Mouse (Mus musculus) liver, embryonic 15.5 days (tissue): ENCODE measurements at regions not wholly inside any gene's neighbourhood (a gene's known extent, or its start where the extent isn't known, plus 50 kb on each side); places are given as distances from the start of the nearest gene placed in this dataset.

Source experiments
- ATAC-seq: fragments of 200-750 bp; cut with Nextera tagmentation; 2 replicates; pipeline ENCODE4 v1.8.0; 2017; ENCODE audit warnings: moderate number of reproducible peaks, mild to moderate bottlenecking, moderate library complexity; ENCODE audit not compliant: insufficient read depth
- H3K27ac ChIP-seq: fragments of 300-500 bp; sonication (generic); replicated peaks from 2 replicates; pipeline ENCODE4 v1.5.1; 2015; ENCODE audit warnings: mild to moderate bottlenecking, inconsistent platforms
- H3K27me3 ChIP-seq: fragments of 300-500 bp; sonication (generic); 2 replicates; pipeline ENCODE4 v1.6.1; 2015; ENCODE audit warnings: mild to moderate bottlenecking, inconsistent platforms
- H3K36me3 ChIP-seq: fragments of 300-500 bp; sonication (generic); replicated peaks from 2 replicates; pipeline ENCODE4 v1.6.1; 2015; ENCODE audit warnings: moderate library complexity, mild to moderate bottlenecking, inconsistent platforms
- H3K4me1 ChIP-seq: fragments of 300-500 bp; sonication (generic); replicated peaks from 2 replicates; pipeline ENCODE4 v1.6.1; 2015; ENCODE audit warnings: inconsistent platforms
- H3K4me2 ChIP-seq: fragments of 300-500 bp; sonication (generic); 2 replicates; pipeline ENCODE4 v1.6.1; 2015; ENCODE audit warnings: moderate library complexity, mild to moderate bottlenecking, inconsistent platforms
- H3K4me3 ChIP-seq: fragments of 300-500 bp; sonication (generic); replicated peaks from 2 replicates; pipeline ENCODE4 v1.5.1; 2015; ENCODE audit warnings: mild to moderate bottlenecking, inconsistent platforms
- H3K9ac ChIP-seq: fragments of 300-500 bp; sonication (generic); 2 replicates; pipeline ENCODE4 v1.6.1; 2015; ENCODE audit warnings: moderate library complexity, mild to moderate bottlenecking, inconsistent platforms
- H3K9me3 ChIP-seq: fragments of 300-500 bp; sonication (generic); replicated peaks from 2 replicates; pipeline ENCODE4 v1.6.1; 2016; ENCODE audit warnings: inconsistent platforms
- WGBS: fragments of 180-500 bp; shearing (Covaris S2); methylation state at CpG from one replicate; pipeline ENCODE4 v1.1.7; 2015; ENCODE audit warnings: mixed read lengths; ENCODE audit not compliant: insufficient replicate concordance; 5-methylcytosine and 5-hydroxymethylcytosine counted together

DNA sequence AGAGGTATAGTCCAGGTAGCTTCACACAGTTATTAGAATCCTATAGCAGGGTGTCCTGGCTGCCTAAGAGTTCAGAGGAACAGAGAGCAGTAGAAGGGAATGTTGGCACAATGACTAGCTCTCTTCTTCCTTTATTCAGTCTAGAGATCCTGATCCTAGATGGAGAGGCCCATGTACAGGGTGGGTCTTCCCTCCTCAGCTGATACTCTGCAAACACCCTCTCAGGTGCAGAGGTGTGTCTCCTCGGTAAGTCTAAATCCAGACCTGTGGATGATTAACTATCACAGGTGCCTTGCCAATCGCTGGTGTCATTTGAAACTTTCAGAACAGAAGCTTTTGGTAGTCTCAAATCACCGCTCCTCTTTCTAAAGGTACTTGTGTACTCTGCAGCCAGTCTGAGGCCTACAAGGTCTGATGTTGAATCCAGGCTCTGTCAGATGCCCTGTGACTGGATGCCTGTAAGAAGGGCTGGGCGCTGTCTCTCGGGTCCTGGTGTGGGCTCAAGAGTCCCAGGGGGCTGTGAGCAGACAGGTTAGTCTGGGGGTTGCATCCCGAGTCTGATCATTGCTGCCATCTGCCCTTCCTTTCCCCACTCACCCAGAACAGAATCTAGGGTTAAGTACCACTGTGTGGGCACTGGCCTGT, 52.0 kb upstream of the Plcl2 start:
- ATAC-seq = no peak
- H3K9ac ChIP-seq = no peak overlapping the region
- H3K4me1 ChIP-seq = peaks cover 23% of the 10 kb centered on the region
- H3K4me2 ChIP-seq = no peak overlapping the region
- H3K9me3 ChIP-seq = no peaks in the 10 kb centered on the region
- H3K27me3 ChIP-seq = no peaks in the 10 kb centered on the region
- no peaks in the 10 kb centered on the region for H3K36me3 ChIP-seq
- no peak overlapping the region for H3K27ac ChIP-seq
- 67% methylated on average over 6 of the region's 6 CpGs for WGBS
- H3K4me3 ChIP-seq = no peak overlapping the region

DNA sequence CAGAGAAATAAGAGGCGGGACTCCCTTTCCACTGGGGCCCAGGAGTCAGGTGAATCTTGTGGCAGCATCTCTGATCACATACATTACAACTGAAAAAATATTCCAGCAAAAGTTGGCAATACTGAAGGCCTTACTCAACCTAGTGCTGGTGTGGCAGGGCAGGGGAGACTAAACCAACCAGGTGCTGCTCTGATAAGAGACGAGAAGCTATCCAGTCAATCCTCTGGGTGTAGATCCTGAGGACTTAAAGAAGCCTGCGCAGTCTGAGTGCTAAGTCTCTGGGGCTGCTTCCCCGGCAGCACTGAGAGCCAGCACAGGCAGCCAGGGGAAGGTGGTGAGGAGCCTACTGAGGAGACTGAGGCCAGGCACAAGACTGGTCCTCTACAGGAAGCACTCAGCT, 51.0 kb upstream of the Plcl2 start:
- WGBS = 44% methylated on average over 4 of the region's 4 CpGs
- Histone ChIP-seq H3K4me1 (peaks cover 23% of the 10 kb centered on the region), H3K27ac (no peak overlapping the region), H3K9me3 (no peaks in the 10 kb centered on the region), H3K4me3 (no peak overlapping the region), H3K9ac (no peak overlapping the region), H3K4me2 (no peak overlapping the region), H3K27me3 (no peaks in the 10 kb centered on the region), H3K36me3 (no peaks in the 10 kb centered on the region)
- ATAC-seq = no peak
